In the genomic region with DNA sequence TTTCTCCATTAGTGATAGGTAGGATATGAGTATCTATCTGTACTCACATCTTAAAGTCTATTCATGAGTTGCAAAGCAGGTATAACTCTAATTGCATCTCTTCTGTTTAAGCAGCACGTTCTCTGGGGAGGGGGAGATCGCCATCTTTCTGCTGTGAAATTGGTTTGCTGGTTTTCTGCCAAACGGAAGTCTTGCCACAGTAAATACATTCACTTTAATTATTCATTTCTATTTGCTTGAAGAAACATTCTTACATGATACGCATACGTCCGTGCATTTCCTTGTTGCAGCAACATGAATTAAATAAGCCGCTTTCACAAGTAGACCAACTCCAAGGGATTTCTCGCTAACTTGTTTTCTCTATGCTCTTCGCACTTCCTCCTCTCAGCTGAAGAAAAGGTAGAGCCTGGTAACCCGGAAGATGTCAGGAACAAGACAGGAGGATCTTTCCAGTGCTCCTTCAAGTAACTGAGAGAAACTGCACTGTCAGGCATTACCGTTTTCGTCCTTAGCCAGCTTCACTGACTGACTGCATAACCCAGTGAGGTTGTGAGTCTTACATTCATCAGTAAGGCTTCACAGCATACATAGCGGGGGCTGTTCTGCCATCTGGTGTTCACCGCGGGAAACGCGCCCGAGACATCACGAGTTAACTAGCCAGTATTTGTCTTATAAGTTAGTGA, we compare ENCODE assay signal across 8 mouse cellular contexts. TPM values are rescaled to one million over a fixed set of nuclear protein-coding genes. Genes with fewer than 3 reads are reported as not detected.
DNase-seq lines count a peak whose midpoint lies in the region; ATAC-seq and TF ChIP-seq lines count a peak whose summit lies in the region.

No protein-coding gene starts in this region.

- TF ChIP-seq EP300 in heart, adult 2 months (IDR thresholded peaks at IDR 0.05; ENCODE audit: insufficient read depth, low read depth, low read length): peak; percentile 92

- no peak overlapping the region for H3K27ac ChIP-seq in heart, adult 2 months
- no peak overlapping the region for H3K27ac ChIP-seq in limb, embryonic 11.5 days (replicated peaks; ENCODE audit: low read depth, low read length)
- 0 out of 2 replicates have a peak overlapping the region, but pooled peaks have one; percentile 2 for H3K27ac ChIP-seq in midbrain, postnatal 0 days (ENCODE audit: low read depth, low read length)

- H3K4me2 ChIP-seq in limb, embryonic 11.5 days (ENCODE audit: low read depth, severe bottlenecking): no peak overlapping the region
- H3K4me2 ChIP-seq in midbrain, postnatal 0 days (ENCODE audit: low read depth, low read length, poor library complexity, severe bottlenecking): peak overlapping the region; percentile 19; the same call in 1 of the 2 replicates

- no peaks in the 10 kb centered on the region; the same call in 1 of the 2 replicates for H3K4me1 ChIP-seq in heart, adult 2 months (ENCODE audit: control insufficient read depth, insufficient read depth, low read length)
- no peaks in the 10 kb centered on the region for H3K4me1 ChIP-seq in limb, embryonic 11.5 days (ENCODE audit: control insufficient read depth, insufficient read depth, low read length)
- H3K4me1 ChIP-seq in midbrain, postnatal 0 days (ENCODE audit: insufficient read depth, low read length): no peaks in the 10 kb centered on the region

- H3K36me3 ChIP-seq in heart, adult 2 months (ENCODE audit: control insufficient read depth, insufficient read depth, low read length): no peaks in the 10 kb centered on the region
- H3K36me3 ChIP-seq in limb, embryonic 11.5 days (ENCODE audit: control insufficient read depth, insufficient read depth, low read length): no peaks in the 10 kb centered on the region
- H3K36me3 ChIP-seq in midbrain, postnatal 0 days (ENCODE audit: insufficient read depth, low read length): no peaks in the 10 kb centered on the region

- DNase-seq in 3T3-L1 (ENCODE audit: low read depth, low spot score): peak; percentile 94
- peak; percentile 31 for DNase-seq in adrenal gland, adult 8-10 months
- peak; percentile 83 for DNase-seq in embryo, embryonic 9.5 days (ENCODE audit: extremely low spot score)
- DNase-seq in heart, adult 2 months: peak; percentile 67 to 80
- DNase-seq in kidney, adult 8-10 months: peak; percentile 51 to 84
- DNase-seq in limb, embryonic 11.5 days (ENCODE audit: low spot score): peak; percentile 88
- peak; percentile 93 for DNase-seq in midbrain, postnatal 0 days (ENCODE audit: low spot score)
- peak; percentile 31 to 73 for DNase-seq in spleen, postnatal 10 days (ENCODE audit: low spot score in 2 of 2)

- H3K79me2 ChIP-seq in heart, adult 2 months (replicated peaks; ENCODE audit: control insufficient read depth, insufficient read depth, low read length): no peaks in the 10 kb centered on the region

- peak; percentile 94 for TF ChIP-seq CTCF in heart, adult 2 months (IDR thresholded peaks at IDR 0.05)
- peak; percentile 94 for TF ChIP-seq CTCF in midbrain, postnatal 0 days (IDR thresholded peaks at IDR 0.05)

- no peak overlapping the region for H3K4me3 ChIP-seq in heart, adult 2 months
- no peak overlapping the region for H3K4me3 ChIP-seq in limb, embryonic 11.5 days (ENCODE audit: low read depth, low read length)
- H3K4me3 ChIP-seq in midbrain, postnatal 0 days (ENCODE audit: low read depth, low read length): no peak overlapping the region

- no peaks in the 10 kb centered on the region for H3K27me3 ChIP-seq in heart, adult 2 months (ENCODE audit: control insufficient read depth, insufficient read depth, low read length)
- H3K27me3 ChIP-seq in limb, embryonic 11.5 days (ENCODE audit: control insufficient read depth, insufficient read depth, low read length): no peaks in the 10 kb centered on the region
- H3K27me3 ChIP-seq in midbrain, postnatal 0 days (ENCODE audit: insufficient read depth, low read length): no peaks in the 10 kb centered on the region

- 38% methylated on average over 19 of the region's 19 CpGs for WGBS in heart, adult 2 months
- 45% methylated on average over 19 of the region's 19 CpGs for WGBS in limb, embryonic 11.5 days
- 24% methylated on average over 19 of the region's 19 CpGs for WGBS in midbrain, postnatal 0 days

- TF ChIP-seq POLR2A in heart, adult 2 months (IDR thresholded peaks at IDR 0.05; ENCODE audit: insufficient read depth, low read depth, low read length): no peak

- H3K9me3 ChIP-seq in limb, embryonic 11.5 days (ENCODE audit: control insufficient read depth, low read length): no peaks in the 10 kb centered on the region; the same call in 1 of the 2 replicates
- H3K9me3 ChIP-seq in midbrain, postnatal 0 days (ENCODE audit: low read length): no peaks in the 10 kb centered on the region

- H3K9ac ChIP-seq in heart, adult 2 months (ENCODE audit: low read depth, low read length): no peak overlapping the region
- no peak overlapping the region for H3K9ac ChIP-seq in limb, embryonic 11.5 days (ENCODE audit: low read length)
- H3K9ac ChIP-seq in midbrain, postnatal 0 days (replicated peaks; ENCODE audit: low read length, poor library complexity, severe bottlenecking): no peak overlapping the region

- intact Hi-C loops in heart, adult 2 months (cut with DNase I): loop anchor here (1.0 to 10.0 kb wide), 4 partner anchors 250 to 513 kb away; no protein-coding TSS in a partner anchor

- ATAC-seq in limb, embryonic 11.5 days (ENCODE audit: insufficient number of reproducible peaks, low FRiP score, low TSS enrichment, low read depth): no peak
- ATAC-seq in midbrain, postnatal 0 days (ENCODE audit: low FRiP score): peak; percentile 74; the same call in 1 of the 2 replicates

RNA-seq across cellular contexts. Expression of a gene that starts 34.1 kb away (rescaled TPM):
- 10 to 100 TPM in 3 of 4 experiments, 1 to 10 TPM in 1; 9.0 to 12.0 (median 10.6) TPM for total RNA-seq in adrenal gland, adult 8-10 months (2022)
- 10 to 100 TPM; 32.2 to 33.4 TPM for total RNA-seq in heart, adult 2 months (2021)
- polyA plus RNA-seq in heart, adult 2 months (2012; rRNA removed): 11.6 and 14.3 TPM in 2 replicates
- polyA plus RNA-seq in limb, embryonic 11.5 days (2014; fragmentation: Nextera tagmentation; extraction: Ambion mirVana): 6.3 and 8.0 TPM in 2 replicates
- 27.6 and 32.0 TPM in 2 replicates for total RNA-seq in midbrain, postnatal 0 days (2014; rRNA removed)
- 5.4 and 7.9 TPM in 2 replicates for polyA plus RNA-seq in midbrain, postnatal 0 days (2015; fragmentation: Nextera tagmentation; extraction: Ambion mirVana)

RNA-seq across cellular contexts. Expression of a gene that starts 34.7 kb away (rescaled TPM):
- total RNA-seq in adrenal gland, adult 8-10 months (2022): 1 to 10 TPM in 2 of 4 experiments, under 1 TPM in 1, not detected in 1; 0.31 to 1.5 (median 1.5) TPM
- not detected for total RNA-seq in heart, adult 2 months (2021)
- polyA plus RNA-seq in heart, adult 2 months (2012; rRNA removed): 0.35 and 1.7 TPM in 2 replicates
- not detected in 2 replicates for polyA plus RNA-seq in limb, embryonic 11.5 days (2014; fragmentation: Nextera tagmentation; extraction: Ambion mirVana)
- not detected in 2 replicates for total RNA-seq in midbrain, postnatal 0 days (2014; rRNA removed)
- polyA plus RNA-seq in midbrain, postnatal 0 days (2015; fragmentation: Nextera tagmentation; extraction: Ambion mirVana): 0.35 and 0.80 TPM in 2 replicates

RNA-seq across cellular contexts. Expression of a gene that starts 47.2 kb away (rescaled TPM):
- 10 to 100 TPM in 3 of 4 experiments, 1 to 10 TPM in 1; 5.7 to 19.4 (median 15.1) TPM for total RNA-seq in adrenal gland, adult 8-10 months (2022)
- 10 to 100 TPM; 10.6 to 14.4 TPM for total RNA-seq in heart, adult 2 months (2021)
- polyA plus RNA-seq in heart, adult 2 months (2012; rRNA removed): 1.1 and 3.9 TPM in 2 replicates
- polyA plus RNA-seq in limb, embryonic 11.5 days (2014; fragmentation: Nextera tagmentation; extraction: Ambion mirVana): 12.0 and 14.0 TPM in 2 replicates
- total RNA-seq in midbrain, postnatal 0 days (2014; rRNA removed): 19.5 and 33.5 TPM in 2 replicates
- polyA plus RNA-seq in midbrain, postnatal 0 days (2015; fragmentation: Nextera tagmentation; extraction: Ambion mirVana): 13.9 and 14.1 TPM in 2 replicates

Comparison
In these comparisons a context has a peak if more than half of its experiments do, and no peak if none do; other contexts are left out.
1. DNase-seq: peak in every context shown above with its lines; median percentile 94 in 3T3-L1; 93 in midbrain, postnatal 0 days; 88 in limb, embryonic 11.5 days; 83 in embryo, embryonic 9.5 days; 74 in heart, adult 2 months; 68 in kidney, adult 8-10 months; 52 in spleen, postnatal 10 days; 31 in adrenal gland, adult 8-10 months.